Mouse (Mus musculus): Measurements from ENCODE around the gene Uba52.

Uba52 gene

DNA sequence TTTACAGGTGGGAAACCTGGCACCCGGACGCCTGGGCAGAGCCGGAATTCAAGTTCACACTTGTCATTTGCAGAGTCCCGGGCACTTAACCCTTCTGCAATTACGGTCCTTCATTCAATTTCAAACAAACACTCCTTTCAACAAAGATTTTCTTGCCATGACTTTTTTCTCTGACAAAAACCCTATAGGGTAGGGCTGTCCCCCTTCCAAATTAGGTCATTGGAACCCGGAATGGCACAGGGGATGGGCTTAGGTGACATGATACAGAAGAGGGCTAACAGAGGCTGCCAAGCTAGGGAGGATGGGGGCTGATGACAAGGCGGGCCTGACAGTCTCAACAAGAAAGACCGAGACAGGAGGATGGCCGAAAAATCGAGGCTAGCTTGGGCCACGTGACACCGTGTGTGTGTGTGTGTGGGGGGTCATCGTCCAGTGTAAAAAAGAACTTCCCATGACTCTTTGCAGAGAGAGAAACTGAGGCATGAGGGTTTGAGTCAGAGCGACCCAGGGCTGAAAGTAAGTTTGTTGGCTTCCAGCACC, 21.6 kb downstream of the Uba52 start:
- ChIA-PET POLR2A (interaction anchor here in 2 of 4 experiments (1.4 to 2.4 kb wide), 2 partner anchors 11 to 17 kb away, joined by 6 to 8 read pairs; no protein-coding TSS in a partner anchor), CTCF (no interaction called here)

DNA sequence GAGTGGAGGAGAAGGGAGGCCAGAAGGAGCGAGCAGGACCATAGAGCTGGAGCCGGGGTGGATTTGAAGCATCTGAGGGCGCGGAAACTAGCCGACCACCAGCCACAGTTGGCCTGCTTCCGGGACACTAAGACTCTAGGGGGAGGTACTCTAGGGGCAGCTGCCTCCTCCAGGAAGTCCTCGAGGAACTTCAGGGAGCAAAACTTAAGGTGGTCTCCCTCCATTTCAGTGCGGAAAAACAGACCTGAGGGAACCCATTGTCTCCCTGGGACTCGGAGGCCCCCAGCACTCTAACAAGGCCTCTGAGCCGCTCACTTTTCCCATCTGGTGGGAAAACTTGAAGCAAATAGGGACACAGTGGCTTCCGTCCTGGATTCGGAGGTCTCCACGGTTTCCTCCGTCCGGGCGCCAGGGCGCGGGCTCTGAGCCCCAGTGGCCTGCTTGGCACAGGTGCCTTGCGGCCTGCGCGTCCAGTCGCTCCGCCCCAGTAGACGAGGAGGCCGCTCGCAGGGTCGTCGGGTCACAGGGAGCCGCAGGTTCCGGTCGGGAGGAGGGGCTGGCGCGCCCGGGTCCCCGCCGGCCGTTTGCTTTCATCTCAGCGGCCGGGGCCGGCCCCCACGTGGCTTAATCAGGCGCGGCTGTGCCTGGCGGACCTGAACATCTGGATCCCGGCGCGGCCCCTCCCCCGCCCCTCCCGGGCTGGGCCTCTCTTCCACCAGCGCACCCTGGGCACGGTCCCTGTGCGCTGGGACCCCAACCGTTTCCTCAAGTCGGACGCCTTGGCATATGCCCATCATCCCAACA, 22.4 kb downstream of the Uba52 start:
- CTCF ChIA-PET: no interaction called here
- POLR2A ChIA-PET: interaction anchor here in 2 of 4 experiments (0.7 to 1.4 kb wide), 5 partner anchors 11 to 194 kb away, joined by 3 to 6 read pairs (median 3); partner anchors contain the start of genes Ell (in 1 of the 2) and Klhl26 (in 1 of the 2)

DNA sequence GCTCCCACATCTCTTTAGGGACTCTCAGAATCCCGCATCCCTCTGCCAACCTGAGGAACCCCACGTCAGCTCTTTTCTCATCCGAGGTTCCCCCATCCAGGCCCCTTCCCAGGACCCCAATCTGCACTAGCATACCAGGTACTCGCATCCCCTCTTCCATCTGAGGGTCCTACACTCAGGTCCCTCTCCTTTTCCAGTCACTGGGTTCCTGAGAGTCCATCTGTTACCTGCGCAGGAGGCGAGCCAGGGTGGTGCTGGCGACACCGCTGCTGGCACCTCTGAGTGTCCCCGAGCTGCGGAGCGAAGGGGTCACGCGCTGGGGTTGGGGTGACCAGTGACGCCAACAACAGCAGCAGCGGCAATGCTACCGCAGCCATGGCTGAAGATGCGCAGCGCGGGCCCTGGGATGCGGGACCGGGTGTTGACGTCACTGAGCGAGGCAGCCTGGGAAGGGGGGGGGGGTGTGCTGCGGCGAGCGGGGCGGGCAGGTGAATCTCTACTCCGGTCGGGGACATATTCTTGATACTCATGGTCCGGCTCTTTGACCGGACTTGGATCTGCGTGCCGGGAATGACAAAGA, 23.6 kb downstream of the Uba52 start, which contains the start of gene Tmem59l:
Tmem59l (minus strand) TSS at position 418 of the 580 bp plus-strand sequence.
- CTCF ChIA-PET: interaction anchor here in 1 of 4 experiments (0.6 kb wide), 1 partner anchor 18 kb away, joined by 3 read pairs; no protein-coding TSS in a partner anchor
- POLR2A ChIA-PET: interaction anchor here (1.0 to 1.6 kb wide), 6 partner anchors 10 to 52 kb away, joined by 3 to 8 read pairs (median 3); partner anchors contain the start of genes Klhl26 (in 3 of the 4), Ell (in 1 of the 4) and Rex1bd (in 1 of the 4)

- ChIA-PET POLR2A (interaction anchor here (1.0 to 1.6 kb wide), 7 partner anchors 9 to 23 kb away, joined by 3 to 8 read pairs (median 4); partner anchors contain the start of genes Klhl26 (in 3 of the 4) and Rex1bd (in 1 of the 4)), CTCF (interaction anchor here in 1 of 4 experiments (0.6 to 1.0 kb wide), 2 partner anchors 10 to 19 kb away, joined by 3 read pairs; partner anchors contain the start of gene Klhl26)
Measured at GRCm38 (mm10) chr8:70486191-70486681, 24.4 kb downstream of the Uba52 start.

DNA sequence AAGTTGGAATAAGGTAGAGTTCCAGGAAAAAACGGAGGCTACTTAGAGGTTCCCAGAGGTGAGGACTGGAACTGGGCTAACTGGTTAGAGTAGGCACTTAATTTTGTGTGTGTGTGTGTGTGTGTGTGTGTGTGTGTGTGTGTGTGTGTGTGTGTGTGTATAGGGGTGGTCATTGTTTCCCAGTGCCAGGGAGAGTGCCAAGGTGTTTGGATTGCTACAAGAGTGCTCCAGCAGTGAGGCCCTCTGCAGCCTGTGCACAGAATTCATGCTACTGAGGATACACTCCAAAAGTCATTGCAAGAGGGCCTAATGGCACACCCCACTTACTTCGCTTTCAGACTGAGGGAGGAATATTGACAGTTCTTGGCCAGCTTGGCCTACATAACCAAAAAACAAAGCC, 27.7 kb downstream of the Uba52 start:
- ChIA-PET POLR2A (no interaction called here), CTCF (no interaction called here)

- ChIA-PET CTCF (interaction anchor here in 1 of 4 experiments (0.6 kb wide), 1 partner anchor 282 kb away, joined by 3 read pairs; no protein-coding TSS in a partner anchor), POLR2A (no interaction called here)
Measured at GRCm38 (mm10) chr8:70481908-70482307, 28.7 kb downstream of the Uba52 start.

- POLR2A ChIA-PET: interaction anchor here (0.6 to 2.0 kb wide), 68 partner anchors 9 to 728 kb away, joined by 3 to 32 read pairs (median 4); partner anchors contain the start of genes Arrdc2 (in 2 of the 4), Ell (in 2 of the 4), Fkbp8 (in 2 of the 4) and Kxd1 (in 2 of the 4)
- CTCF ChIA-PET: interaction anchor here in 3 of 4 experiments (0.5 to 1.3 kb wide), 13 partner anchors 17 to 362 kb away, joined by 3 to 14 read pairs (median 4); partner anchors contain the start of genes Arrdc2 (in 1 of the 3), Homer3 (in 1 of the 3) and Rex1bd (in 1 of the 3)
Measured at GRCm38 (mm10) chr8:70477269-70477982, 33.2 kb downstream of the Uba52 start.

GRCm38 (mm10) chr8:70476333-70477268, 34.0 kb downstream of the Uba52 start, which contains the start of gene Klhl26:
Gene Klhl26, minus strand, starts transcription at chr8:70476968.
- CTCF ChIA-PET: interaction anchor here (0.5 to 1.3 kb wide), 19 partner anchors 9 to 1200 kb away, joined by 3 to 14 read pairs (median 3); partner anchors contain the start of genes Arrdc2 (in 1 of the 4), Gm3336 (in 1 of the 4), Homer3 (in 1 of the 4) and Rex1bd (in 1 of the 4)

GRCm38 (mm10) chr8:70471856-70472255, 38.7 kb downstream of the Uba52 start:
- POLR2A ChIA-PET: interaction anchor here in 2 of 4 experiments (1.0 to 1.7 kb wide), 4 partner anchors 20 to 226 kb away, joined by 3 to 6 read pairs (median 4); partner anchors contain the start of genes Jund (in 1 of the 2) and Rex1bd (in 1 of the 2)
- CTCF ChIA-PET: interaction anchor here in 1 of 4 experiments (1.2 kb wide), 1 partner anchor 34 kb away, joined by 5 read pairs; no protein-coding TSS in a partner anchor

More at GRCm38 (mm10) chr8:70476333-70477268, 34.0 kb downstream of the Uba52 start, which contains the start of gene Klhl26:
- POLR2A ChIA-PET: interaction anchor here (0.5 to 2.0 kb wide), 83 partner anchors 10 to 727 kb away, joined by 3 to 32 read pairs (median 4); partner anchors contain the start of genes Ell (in 3 of the 4), Arrdc2 (in 2 of the 4), Fkbp8 (in 2 of the 4) and Kxd1 (in 2 of the 4)

- ChIA-PET POLR2A (interaction anchor here in 3 of 4 experiments (0.6 to 1.7 kb wide), 10 partner anchors 14 to 179 kb away, joined by 3 to 6 read pairs (median 4); partner anchors contain the start of gene Ell (in 2 of the 3)), CTCF (interaction anchor here in 1 of 4 experiments (0.6 kb wide), 1 partner anchor 129 kb away, joined by 3 read pairs; no protein-coding TSS in a partner anchor)
Measured at GRCm38 (mm10) chr8:70469938-70470337, 40.7 kb downstream of the Uba52 start.

DNA sequence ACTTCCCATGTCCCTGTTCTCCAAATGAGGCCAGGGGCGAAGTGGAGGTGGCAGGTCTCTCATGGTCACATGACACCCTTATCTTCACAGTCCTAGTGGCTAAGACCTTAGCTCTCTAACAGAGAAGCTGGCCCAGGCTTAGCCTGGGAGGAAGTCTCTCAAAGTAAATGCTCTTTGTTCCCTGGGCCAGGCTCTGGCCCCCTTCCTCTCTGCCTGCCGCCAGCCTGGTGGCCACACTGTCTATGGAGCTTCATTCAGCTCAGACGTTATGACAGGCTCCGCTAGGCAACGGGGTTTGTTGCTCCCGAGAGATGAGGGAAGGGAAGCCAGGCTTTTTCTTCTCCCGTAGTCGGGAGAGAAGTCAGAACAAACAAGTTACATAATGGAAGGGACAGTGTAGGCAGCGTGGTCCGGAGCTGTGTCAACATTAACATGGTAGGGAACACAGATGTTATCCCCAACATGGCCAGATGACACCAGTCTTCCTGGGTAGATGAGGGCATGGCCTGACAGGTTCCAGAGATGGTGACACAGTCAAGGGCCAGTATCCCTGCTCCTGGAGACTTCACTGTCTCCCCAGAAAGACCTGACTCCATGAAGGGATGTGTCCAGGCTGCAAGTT, 41.2 kb downstream of the Uba52 start:
- CTCF ChIA-PET: interaction anchor here in 2 of 4 experiments (0.6 kb wide), 2 partner anchors 10 to 130 kb away, joined by 3 read pairs; no protein-coding TSS in a partner anchor
- POLR2A ChIA-PET: interaction anchor here in 3 of 4 experiments (0.6 to 1.7 kb wide), 11 partner anchors 11 to 1200 kb away, joined by 3 to 10 read pairs (median 3); partner anchors contain the start of gene Ell (in 1 of the 3)

GRCm38 (mm10) chr8:70468733-70469132, 41.9 kb downstream of the Uba52 start:
- ChIA-PET CTCF (no interaction called here), POLR2A (interaction anchor here in 2 of 4 experiments (0.6 to 1.7 kb wide), 9 partner anchors 10 to 1201 kb away, joined by 3 to 7 read pairs (median 3); no protein-coding TSS in a partner anchor)

- CTCF ChIA-PET: no interaction called here
- POLR2A ChIA-PET: interaction anchor here in 2 of 4 experiments (0.7 to 6.2 kb wide), 8 partner anchors 9 to 141 kb away, joined by 3 to 43 read pairs (median 6); partner anchors contain the start of gene Klhl26 (in 2 of the 2)
Measured at GRCm38 (mm10) chr8:70467907-70468306, 42.7 kb downstream of the Uba52 start.

- CTCF ChIA-PET: interaction anchor here in 2 of 4 experiments (1.0 to 1.5 kb wide), 3 partner anchors 15 to 107 kb away, joined by 3 to 6 read pairs (median 3); no protein-coding TSS in a partner anchor
- POLR2A ChIA-PET: interaction anchor here (0.7 to 6.2 kb wide), 20 partner anchors 9 to 183 kb away, joined by 3 to 43 read pairs (median 5); partner anchors contain the start of genes Klhl26 (in 4 of the 4), Rex1bd (in 1 of the 4), Uba52 (in 1 of the 4) and Upf1 (in 1 of the 4)
Measured at GRCm38 (mm10) chr8:70467229-70467725, 43.3 kb downstream of the Uba52 start.

DNA sequence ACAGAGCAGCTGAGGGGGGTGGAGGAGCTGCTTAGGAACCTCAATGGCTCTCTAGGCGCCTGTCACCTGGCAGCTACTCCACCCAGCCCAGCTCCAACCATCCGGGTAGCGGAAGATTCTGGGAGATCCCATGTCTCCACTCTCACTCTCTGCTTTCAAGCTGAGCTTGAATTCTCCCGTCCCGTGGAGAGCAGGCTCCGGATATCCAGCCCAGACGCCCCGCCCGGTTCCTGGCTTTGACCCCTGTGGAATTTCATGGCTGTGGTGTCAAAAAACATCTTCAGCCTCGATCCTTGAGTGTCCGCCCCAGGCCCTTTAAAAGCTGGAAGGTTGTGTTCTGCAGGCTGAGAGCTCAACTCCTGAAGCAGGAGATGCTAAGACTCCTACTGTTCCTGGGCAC, 43.8 kb downstream of the Uba52 start:
- POLR2A ChIA-PET: interaction anchor here (0.6 to 6.2 kb wide), 22 partner anchors 8 to 231 kb away, joined by 3 to 43 read pairs (median 4); partner anchors contain the start of genes Klhl26 (in 4 of the 4), Rex1bd (in 2 of the 4), Uba52 (in 1 of the 4) and Upf1 (in 1 of the 4)
- CTCF ChIA-PET: interaction anchor here in 2 of 4 experiments (1.0 to 1.5 kb wide), 3 partner anchors 15 to 106 kb away, joined by 3 to 6 read pairs (median 3); no protein-coding TSS in a partner anchor
